Mouse (Mus musculus) CH12.LX (cell line): Measurements from ENCODE around the gene Abcd4. TPM values are rescaled to one million over a fixed set of nuclear protein-coding genes. Genes with fewer than 3 reads are reported as not detected.

Source experiments
- DNase-seq: peaks from one replicate; pipeline ENCODE4 v3.0.0-alpha.2; 2013; ENCODE audit errors: extremely low read depth
- H3K27ac ChIP-seq: 2 replicates; pipeline ENCODE4 v1.5.1; 2012; ENCODE audit warnings: low read depth, mild to moderate bottlenecking, control low read depth, moderate library complexity; ENCODE audit not compliant: insufficient read depth
- H3K27me3 ChIP-seq: replicated peaks from 2 replicates; pipeline ENCODE3; 2012; ENCODE audit warnings: inconsistent platforms
- H3K36me3 ChIP-seq, 2 experiments: replicated peaks in 1 of 2; 2 replicates each; pipeline versions ENCODE3 to v1.6.1; 2012; ENCODE audit warnings: inconsistent platforms in 1 of 2, low read length in 1 of 2, mild to moderate bottlenecking in 1 of 2, mixed read lengths in 1 of 2, moderate library complexity in 1 of 2; ENCODE audit not compliant: control insufficient read depth in 1 of 2, insufficient read depth in 1 of 2
- H3K4me1 ChIP-seq, 2 experiments: 2 replicates each; pipeline ENCODE4 v1.6.1; 2012; ENCODE audit warnings: inconsistent platforms in 1 of 2, moderate library complexity in 1 of 2; ENCODE audit not compliant: insufficient read depth in 2 of 2, control insufficient read depth in 1 of 2
- H3K4me2 ChIP-seq: 2 replicates; pipeline ENCODE4 v1.6.1; 2012; ENCODE audit warnings: low read depth, mild to moderate bottlenecking, control low read depth; ENCODE audit not compliant: poor library complexity, insufficient read depth, severe bottlenecking
- H3K4me3 ChIP-seq, 3 experiments: fragments of 150-350 bp in 1 of 3; sonication (generic) in 1 of 3; replicated peaks in 1 of 3; 2 replicates each; pipeline versions ENCODE3 to v1.5.1; 2011 to 2012; ENCODE audit warnings: low read depth in 2 of 3, low read length in 2 of 3, mild to moderate bottlenecking in 2 of 3, moderate library complexity in 2 of 3, control low read depth in 1 of 3, improper control_type of control experiment in 1 of 3, inconsistent platforms in 1 of 3, mixed read lengths in 1 of 3; ENCODE audit not compliant: poor library complexity in 1 of 3
- H3K79me2 ChIP-seq: replicated peaks from 2 replicates; pipeline ENCODE4 v1.6.1; 2012; ENCODE audit warnings: mild to moderate bottlenecking, moderate library complexity; ENCODE audit not compliant: control insufficient read depth, poor library complexity, insufficient read depth, severe bottlenecking; ENCODE audit errors: extremely low read depth
- H3K9ac ChIP-seq: 2 replicates; pipeline ENCODE4 v1.6.1; 2012; ENCODE audit warnings: low read depth, mild to moderate bottlenecking, control low read depth, moderate library complexity; ENCODE audit not compliant: insufficient read depth
- H3K9me3 ChIP-seq: replicated peaks from 2 replicates; pipeline ENCODE3; 2012; ENCODE audit warnings: low read length, inconsistent platforms, mixed read lengths
- BHLHE40 ChIP-seq: IDR thresholded peaks from 2 replicates; pipeline ENCODE4 v1.6.1; 2011; ENCODE audit warnings: mild to moderate bottlenecking, low read depth, low read length, improper control_type of control experiment
- CHD1 ChIP-seq: IDR thresholded peaks from 2 replicates; pipeline ENCODE4 v1.6.1; 2012; ENCODE audit warnings: low read depth, low read length, improper control_type of control experiment, inconsistent platforms
- E2F4 ChIP-seq: IDR thresholded peaks from 2 replicates; pipeline ENCODE4 v1.6.1; 2011; ENCODE audit warnings: low read depth, low read length, improper control_type of control experiment; ENCODE audit not compliant: insufficient replicate concordance
- ELF1 ChIP-seq: IDR thresholded peaks from 2 replicates; pipeline ENCODE4 v1.6.1; 2014; ENCODE audit warnings: low read depth, mild to moderate bottlenecking, inconsistent platforms, low read length, improper control_type of control experiment
- EP300 ChIP-seq: IDR thresholded peaks from 2 replicates; pipeline ENCODE4 v1.6.1; 2011; ENCODE audit warnings: low read length, improper control_type of control experiment
- ETS1 ChIP-seq: conservative IDR thresholded peaks from 2 replicates; pipeline ENCODE4 v1.6.1; 2012; ENCODE audit warnings: low read depth, mild to moderate bottlenecking, inconsistent platforms, low read length, improper control_type of control experiment, moderate library complexity
- GABPA ChIP-seq: IDR thresholded peaks from 2 replicates; pipeline ENCODE4 v1.6.1; 2012; ENCODE audit warnings: low read depth, low read length, improper control_type of control experiment, inconsistent platforms; ENCODE audit not compliant: insufficient replicate concordance
- HCFC1 ChIP-seq: IDR thresholded peaks from 2 replicates; pipeline ENCODE4 v1.6.1; 2012; ENCODE audit warnings: low read depth, mild to moderate bottlenecking, inconsistent platforms, low read length, improper control_type of control experiment
- JUND ChIP-seq: conservative IDR thresholded peaks from 2 replicates; pipeline ENCODE4 v1.6.1; 2011; ENCODE audit warnings: low read depth, low read length, improper control_type of control experiment
- KAT2A ChIP-seq: IDR thresholded peaks from 2 replicates; pipeline ENCODE4 v1.6.1; 2012; ENCODE audit warnings: low read length, improper control_type of control experiment, inconsistent platforms; ENCODE audit not compliant: insufficient replicate concordance
- MAFK ChIP-seq: IDR thresholded peaks from 2 replicates; pipeline ENCODE4 v1.6.1; 2011; ENCODE audit warnings: low read length, improper control_type of control experiment; ENCODE audit not compliant: insufficient replicate concordance
- MAZ ChIP-seq: IDR thresholded peaks from 2 replicates; pipeline ENCODE4 v1.6.1; 2012; ENCODE audit warnings: low read depth, mild to moderate bottlenecking, inconsistent platforms, low read length, improper control_type of control experiment, moderate library complexity
- MEF2A ChIP-seq: IDR thresholded peaks from 2 replicates; pipeline ENCODE4 v1.6.1; 2014; ENCODE audit warnings: low read depth, mild to moderate bottlenecking, inconsistent platforms, low read length, improper control_type of control experiment, borderline replicate concordance
- PAX5 ChIP-seq: IDR thresholded peaks from 2 replicates; pipeline ENCODE4 v1.6.1; 2012; ENCODE audit warnings: low read length, inconsistent platforms, mixed read lengths
- POLR2A ChIP-seq: IDR thresholded peaks from 2 replicates; pipeline ENCODE4 v1.6.1; 2011; ENCODE audit warnings: low read depth, mild to moderate bottlenecking, improper control_type of control experiment, low read length
- RCOR1 ChIP-seq: conservative IDR thresholded peaks from 2 replicates; pipeline ENCODE4 v1.6.1; 2012; ENCODE audit warnings: low read depth, mild to moderate bottlenecking, inconsistent platforms, low read length, improper control_type of control experiment
- TBP ChIP-seq: conservative IDR thresholded peaks from 2 replicates; pipeline ENCODE4 v1.6.1; 2011; ENCODE audit warnings: low read depth, low read length, improper control_type of control experiment
- UBTF ChIP-seq: IDR thresholded peaks from 2 replicates; pipeline ENCODE4 v1.6.1; 2012; ENCODE audit warnings: low read depth, mild to moderate bottlenecking, inconsistent platforms, low read length, improper control_type of control experiment, moderate library complexity
- ZC3H11A ChIP-seq: IDR thresholded peaks from 2 replicates; pipeline ENCODE4 v1.6.1; 2012; ENCODE audit warnings: low read depth, mild to moderate bottlenecking, inconsistent platforms, low read length, improper control_type of control experiment
- ZKSCAN1 ChIP-seq: IDR thresholded peaks from 2 replicates; pipeline ENCODE4 v1.6.1; 2012; ENCODE audit warnings: low read depth, inconsistent platforms, low read length, improper control_type of control experiment, borderline replicate concordance
- ZMIZ1 ChIP-seq: IDR thresholded peaks from 2 replicates; pipeline ENCODE4 v1.6.1; 2012; ENCODE audit warnings: low read depth, mild to moderate bottlenecking, inconsistent platforms, low read length, improper control_type of control experiment
- ZNF384 ChIP-seq: IDR thresholded peaks from 2 replicates; pipeline ENCODE4 v1.6.1; 2012; ENCODE audit warnings: low read depth, low read length, improper control_type of control experiment, inconsistent platforms
- dilution Hi-C: fragments of 300-500 bp; cut with MboI; formaldehyde crosslinking; loops from 2 replicates; pipeline ENCODE4 v1.14.3; 2020; ENCODE audit warnings: low sequenced_read_pairs; ENCODE audit not compliant: extremely low pct_unique_long_range_greater_than_20kb, extremely low pct_ligation_motif_present
- in situ Hi-C: fragments of 300-500 bp; cut with MboI; formaldehyde crosslinking; loops from 3 replicates; pipeline ENCODE4 v1.14.3; 2019; ENCODE audit warnings: low sequenced_read_pairs, low pct_ligation_motif_present, low pct_unique_long_range_greater_than_20kb, mixed read lengths
- polyA plus RNA-seq: library from polyadenylated mRNA; unstranded; fragments of >175 nt; gene quantifications from 2 replicates; pipeline ENCODE4 v1.2.1, GENCODE M21; 2012; ENCODE audit warnings: low read depth; ENCODE audit not compliant: insufficient read length
- total RNA-seq, 2 experiments: library from RNA; depleted of rRNA; stranded (reverse); fragments of 300-350 nt in 1 of 2; fragments of >200 nt in 1 of 2; gene quantifications; 2 replicates each; pipeline ENCODE4 v1.2.3; 2012 to 2014

The Abcd4 gene
- total and polyA plus RNA-seq, 3 experiments = 4.7 to 10.2 (median 8.4) TPM

- Histone ChIP-seq H3K9ac (no peak overlapping the region), H3K79me2 (no peaks in the 10 kb centered on the region), H3K4me2 (no peak overlapping the region), H3K4me1 (peaks cover 14 to 53% of the 10 kb centered on the region in 2 experiments), H3K27me3 (no peaks in the 10 kb centered on the region), H3K36me3 (peaks cover 7 to 48% of the 10 kb centered on the region in 2 experiments), H3K27ac (no peak overlapping the region), H3K9me3 (no peaks in the 10 kb centered on the region), H3K4me3 (no peak overlapping the region)
- in situ Hi-C loops = no loop called here
- no peak for DNase-seq
- dilution Hi-C loops = no loop called here
- TF ChIP-seq ELF1 (no peak), POLR2A (no peak), CHD1 (no peak), JUND (no peak), RCOR1 (no peak), KAT2A (no peak), HCFC1 (no peak), MEF2A (no peak)
Observed at GRCm38 (mm10) chr12:84614001-84614400, 3.2 kb downstream of the Abcd4 start.

GRCm38 (mm10) chr12:84612518-84612917 is 4.7 kb downstream of the Abcd4 start:
- peaks cover 13 to 61% of the 10 kb centered on the region in 2 experiments for H3K36me3 ChIP-seq
- TF ChIP-seq E2F4 = no peak
- TF ChIP-seq ZC3H11A = no peak
- TF ChIP-seq ZKSCAN1 = no peak
- TF ChIP-seq TBP = no peak
- TF ChIP-seq MAFK = no peak
- no peak for TF ChIP-seq ZNF384
- TF ChIP-seq ZMIZ1 = no peak
- TF ChIP-seq UBTF = no peak
- TF ChIP-seq EP300 = no peak
- peak; percentile 81 for TF ChIP-seq BHLHE40
- TF ChIP-seq GABPA = no peak
- peak; percentile 4; the same call in 1 of the 2 replicates for TF ChIP-seq ETS1
- TF ChIP-seq PAX5 = no peak
- no peak for TF ChIP-seq MAZ
- no peak for TF ChIP-seq HCFC1
- no peak for TF ChIP-seq POLR2A
- TF ChIP-seq ELF1 = no peak
- no peaks in the 10 kb centered on the region for H3K9me3 ChIP-seq
- peaks cover 14 to 53% of the 10 kb centered on the region in 2 experiments for H3K4me1 ChIP-seq
- H3K79me2 ChIP-seq = no peaks in the 10 kb centered on the region
- dilution Hi-C loops (no loop called here), in situ Hi-C loops (no loop called here)
- H3K9ac ChIP-seq = no peak overlapping the region
- no peak overlapping the region for H3K4me3 ChIP-seq
- H3K4me2 ChIP-seq = no peak overlapping the region
- peak overlapping the region; percentile 3; the same call in 1 of the 2 replicates for H3K27ac ChIP-seq
- peak; percentile 49 for DNase-seq
- no peaks in the 10 kb centered on the region for H3K27me3 ChIP-seq
